ENCODE assay signal across 9 mouse cellular contexts in the genomic region with DNA sequence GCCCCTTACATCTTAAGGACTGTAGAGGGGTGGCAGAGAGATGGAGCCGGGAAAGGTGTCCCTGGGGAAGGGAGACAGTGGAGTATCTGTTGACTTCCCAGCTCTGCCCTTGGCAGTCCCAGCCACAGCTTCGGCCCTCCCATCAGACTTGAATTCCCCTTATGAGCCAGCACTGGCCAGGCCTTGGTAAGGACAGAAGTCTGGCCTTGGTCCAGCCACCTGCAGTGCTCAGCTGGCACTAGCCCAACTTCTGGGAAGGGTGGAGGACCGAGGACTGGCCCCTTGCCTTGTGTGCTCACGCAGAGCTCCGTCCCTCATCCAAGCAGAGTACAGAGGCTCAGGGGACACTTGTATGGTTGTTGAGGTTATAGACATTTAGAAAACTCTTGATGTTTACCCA. TPM values are rescaled to one million over a fixed set of nuclear protein-coding genes. Genes with fewer than 3 reads are reported as not detected.
A peak's percentile ranks its signal among the peaks of the same experiment; 100 is the strongest.
DNase-seq lines count a peak whose midpoint lies in the region; ATAC-seq and TF ChIP-seq lines count a peak whose summit lies in the region.
"Had no signal": no experiment of that assay in that cellular context is flagged by ENCODE, and none has a peak within 500 bp of the region (broad histone marks: within the 10 kb centered on the region; RNA-seq: fewer than 3 reads in every experiment).

No protein-coding gene starts in this region.

- no peak overlapping the region for H3K4me2 ChIP-seq in forebrain, embryonic 16.5 days (ENCODE audit: low read length)
- no peak overlapping the region for H3K4me2 ChIP-seq in forebrain, embryonic 12.5 days
- H3K4me2 ChIP-seq in hindbrain, postnatal 0 days (ENCODE audit: low read depth, low read length): no peak overlapping the region
- H3K4me2 ChIP-seq in lung, embryonic 15.5 days: no peak overlapping the region

- H3K27ac ChIP-seq in forebrain, embryonic 16.5 days (ENCODE audit: low read length): no peak overlapping the region
- no peak overlapping the region for H3K27ac ChIP-seq in forebrain, embryonic 12.5 days
- H3K27ac ChIP-seq in hindbrain, postnatal 0 days: no peak overlapping the region
- H3K27ac ChIP-seq in lung, embryonic 15.5 days: no peak overlapping the region

- H3K27me3 ChIP-seq in forebrain, embryonic 16.5 days (replicated peaks; ENCODE audit: control insufficient read depth, insufficient read depth, low read length): peaks cover 23% of the 10 kb centered on the region
- H3K27me3 ChIP-seq in forebrain, embryonic 12.5 days: peaks cover 30% of the 10 kb centered on the region
- peaks cover 24% of the 10 kb centered on the region for H3K27me3 ChIP-seq in hindbrain, postnatal 0 days (ENCODE audit: insufficient read depth, low read length)
- H3K27me3 ChIP-seq in lung, embryonic 15.5 days: peaks cover 26% of the 10 kb centered on the region

- H3K4me1 ChIP-seq in forebrain, embryonic 16.5 days (replicated peaks; ENCODE audit: control insufficient read depth, insufficient read depth, low read length): peaks cover 11% of the 10 kb centered on the region
- peaks cover 6% of the 10 kb centered on the region for H3K4me1 ChIP-seq in forebrain, embryonic 12.5 days
- H3K4me1 ChIP-seq in hindbrain, postnatal 0 days (ENCODE audit: insufficient read depth, low read length): 0 out of 2 replicates have a peak, but pooled peaks cover 5% of the 10 kb centered on the region
- H3K4me1 ChIP-seq in lung, embryonic 15.5 days: peaks cover 13% of the 10 kb centered on the region

- H3K36me3 ChIP-seq in forebrain, embryonic 16.5 days (ENCODE audit: control insufficient read depth, insufficient read depth): no peaks in the 10 kb centered on the region
- H3K36me3 ChIP-seq in forebrain, embryonic 12.5 days (replicated peaks): no peaks in the 10 kb centered on the region
- H3K36me3 ChIP-seq in hindbrain, postnatal 0 days (ENCODE audit: insufficient read depth, low read length): no peaks in the 10 kb centered on the region
- no peaks in the 10 kb centered on the region for H3K36me3 ChIP-seq in lung, embryonic 15.5 days

- H3K9ac ChIP-seq in forebrain, embryonic 16.5 days (replicated peaks; ENCODE audit: low read depth, low read length): no peak overlapping the region
- H3K9ac ChIP-seq in forebrain, embryonic 12.5 days: no peak overlapping the region
- H3K9ac ChIP-seq in hindbrain, postnatal 0 days (replicated peaks; ENCODE audit: low read length): no peak overlapping the region
- H3K9ac ChIP-seq in lung, embryonic 15.5 days: no peak overlapping the region

- 28% methylated on average over 5 of the region's 5 CpGs for WGBS in forebrain, embryonic 16.5 days
- 90% methylated on average over 5 of the region's 5 CpGs for WGBS in forebrain, embryonic 12.5 days
- WGBS in hindbrain, postnatal 0 days: 25% methylated on average over 5 of the region's 5 CpGs
- 28% methylated on average over 5 of the region's 5 CpGs for WGBS in lung, embryonic 15.5 days

- TF ChIP-seq CTCF in hindbrain, postnatal 0 days (IDR thresholded peaks at IDR 0.05; ENCODE audit: low read depth): no peak

- peaks cover 2% of the 10 kb centered on the region; the same call in 1 of the 2 replicates for H3K9me3 ChIP-seq in forebrain, embryonic 16.5 days (ENCODE audit: control insufficient read depth, low read length)
- H3K9me3 ChIP-seq in forebrain, embryonic 12.5 days: no peaks in the 10 kb centered on the region
- no peaks in the 10 kb centered on the region for H3K9me3 ChIP-seq in hindbrain, postnatal 0 days (ENCODE audit: low read length)
- H3K9me3 ChIP-seq in lung, embryonic 15.5 days: no peaks in the 10 kb centered on the region

- no peak overlapping the region for H3K4me3 ChIP-seq in forebrain, embryonic 16.5 days (replicated peaks; ENCODE audit: low read length)
- no peak overlapping the region for H3K4me3 ChIP-seq in forebrain, embryonic 12.5 days (replicated peaks)
- H3K4me3 ChIP-seq in hindbrain, postnatal 0 days (ENCODE audit: low read length): no peak overlapping the region
- H3K4me3 ChIP-seq in lung, embryonic 15.5 days: no peak overlapping the region
- H3K4me3 ChIP-seq: myocyte had no signal

- peak; percentile 38; the same call in 1 of the 2 replicates for ATAC-seq in forebrain, embryonic 16.5 days
- no peak for ATAC-seq in forebrain, embryonic 12.5 days (ENCODE audit: low FRiP score)
- ATAC-seq in hindbrain, postnatal 0 days: peak; percentile 76
- peak; percentile 64; the same call in 1 of the 2 replicates for ATAC-seq in lung, embryonic 15.5 days (ENCODE audit: borderline replicate concordance, extremely low read depth, low FRiP score, low TSS enrichment)

- peak; percentile 89 to 94 for DNase-seq in adrenal gland, adult (ENCODE audit: inconsistent age in 2 of 2, low spot score in 1 of 2)
- peak; percentile 77 to 97 for DNase-seq in cerebellum, postnatal 4 days (ENCODE audit: low spot score in 2 of 2)
- peak; percentile 88 for DNase-seq in hindbrain, postnatal 0 days (ENCODE audit: low spot score)
- no peak for DNase-seq in adipocyte (ENCODE audit: low spot score)
- no peak for DNase-seq in natural killer cell, adult 2 months (ENCODE audit: low spot score in 2 of 2)

RNA-seq across cellular contexts. Expression of gene Nos2, which starts 8.8 kb away (rescaled TPM):
- 1.2 and 1.4 TPM in 2 replicates for polyA plus RNA-seq in forebrain, embryonic 16.5 days (2015; fragmentation: Nextera tagmentation; extraction: Ambion mirVana)
- 0.65 and 0.74 TPM in 2 replicates for polyA plus RNA-seq in forebrain, embryonic 12.5 days (2016; fragmentation: Nextera tagmentation; extraction: Ambion mirVana)
- 0.21 and 0.36 TPM in 2 replicates for total RNA-seq in hindbrain, postnatal 0 days (2014; rRNA removed)
- polyA plus RNA-seq in hindbrain, postnatal 0 days (2015; fragmentation: Nextera tagmentation; extraction: Ambion mirVana): 0.41 and 0.52 TPM in 2 replicates
- 3.4 and 3.8 TPM in 2 replicates for polyA plus RNA-seq in lung, embryonic 15.5 days (2015; fragmentation: Nextera tagmentation; extraction: Ambion mirVana)

RNA-seq across cellular contexts. Expression of gene Lgals9, which starts 55.4 kb away (rescaled TPM):
- polyA plus RNA-seq in forebrain, embryonic 16.5 days (2015; fragmentation: Nextera tagmentation; extraction: Ambion mirVana): 6.8 and 8.3 TPM in 2 replicates
- 4.8 and 5.7 TPM in 2 replicates for polyA plus RNA-seq in forebrain, embryonic 12.5 days (2016; fragmentation: Nextera tagmentation; extraction: Ambion mirVana)
- 19.0 and 21.8 TPM in 2 replicates for total RNA-seq in hindbrain, postnatal 0 days (2014; rRNA removed)
- 23.3 and 24.0 TPM in 2 replicates for polyA plus RNA-seq in hindbrain, postnatal 0 days (2015; fragmentation: Nextera tagmentation; extraction: Ambion mirVana)
- polyA plus RNA-seq in lung, embryonic 15.5 days (2015; fragmentation: Nextera tagmentation; extraction: Ambion mirVana): 42.9 and 52.8 TPM in 2 replicates

Comparison
In these comparisons a context has a peak if more than half of its experiments do, and no peak if none do; other contexts are left out.
1. DNase-seq: peak in adrenal gland, adult (2 of 2), cerebellum, postnatal 4 days (2 of 2) and hindbrain, postnatal 0 days (single experiment); none in adipocyte (single experiment) and natural killer cell, adult 2 months (0 of 2).